7 mouse cellular contexts compared by ENCODE assay signal in genomic region chr19:38030673-38031137, GRCm38 (mm10). TPM values are rescaled to one million over a fixed set of nuclear protein-coding genes. Genes with fewer than 3 reads are reported as not detected.
DNase-seq lines count a peak whose midpoint lies in the region; ATAC-seq and TF ChIP-seq lines count a peak whose summit lies in the region.

No protein-coding gene starts in this region.

- H3K36me3 ChIP-seq in heart, embryonic 13.5 days: no peaks in the 10 kb centered on the region
- H3K36me3 ChIP-seq in lung, postnatal 0 days (ENCODE audit: insufficient read depth, low read length): no peaks in the 10 kb centered on the region
- H3K36me3 ChIP-seq in stomach, embryonic 14.5 days (ENCODE audit: control insufficient read depth, insufficient read depth, low read length): no peaks in the 10 kb centered on the region

- peaks cover 46% of the 10 kb centered on the region for H3K4me1 ChIP-seq in heart, embryonic 13.5 days
- H3K4me1 ChIP-seq in lung, postnatal 0 days (ENCODE audit: insufficient read depth, low read depth, low read length): peaks cover 38% of the 10 kb centered on the region
- H3K4me1 ChIP-seq in stomach, embryonic 14.5 days (ENCODE audit: control insufficient read depth, insufficient read depth, low read length): peaks cover 44% of the 10 kb centered on the region

- WGBS in heart, embryonic 13.5 days: 1% methylated on average over 18 of the region's 23 CpGs
- 4% methylated on average over 15 of the region's 23 CpGs for WGBS in lung, postnatal 0 days
- WGBS in stomach, embryonic 14.5 days: under 1% methylated on average over 15 of the region's 23 CpGs

- no peaks in the 10 kb centered on the region; the same call in 1 of the 2 replicates for H3K27me3 ChIP-seq in heart, embryonic 13.5 days (replicated peaks)
- no peaks in the 10 kb centered on the region for H3K27me3 ChIP-seq in lung, postnatal 0 days (replicated peaks; ENCODE audit: insufficient read depth, low read length)
- no peaks in the 10 kb centered on the region for H3K27me3 ChIP-seq in stomach, embryonic 14.5 days (ENCODE audit: control insufficient read depth, insufficient read depth, low read length)

- H3K9ac ChIP-seq in heart, embryonic 13.5 days: 0 out of 2 replicates have a peak overlapping the region, but pooled peaks have one; percentile 38
- H3K9ac ChIP-seq in lung, postnatal 0 days (replicated peaks; ENCODE audit: low read depth): no peak overlapping the region
- H3K9ac ChIP-seq in stomach, embryonic 14.5 days (replicated peaks; ENCODE audit: low read depth, low read length): no peak overlapping the region; the same call in 1 of the 2 replicates

- no peak for ATAC-seq in heart, embryonic 13.5 days (ENCODE audit: extremely low read depth, insufficient number of reproducible peaks, low FRiP score, low TSS enrichment)
- ATAC-seq in lung, postnatal 0 days: peak; percentile 18; the same call in 1 of the 2 replicates
- peak; percentile 59; the same call in 1 of the 2 replicates for ATAC-seq in stomach, embryonic 14.5 days (ENCODE audit: insufficient number of reproducible peaks, insufficient read depth, low FRiP score, low read depth)

- peak; percentile 49 to 51 for DNase-seq in spleen, adult 18-20 months
- DNase-seq in spleen, adult 12 weeks (ENCODE audit: low spot score): no peak
- peak; percentile 44 for DNase-seq in embryo, embryonic 11 days
- peak; percentile 73 for DNase-seq in kidney, adult 9 months
- peak; percentile 73 for DNase-seq in lung, postnatal 0 days (ENCODE audit: low spot score)

- TF ChIP-seq CTCF in lung, postnatal 0 days (IDR thresholded peaks at IDR 0.05): no peak

- no peak overlapping the region for H3K4me3 ChIP-seq in heart, embryonic 13.5 days
- H3K4me3 ChIP-seq in lung, postnatal 0 days (ENCODE audit: low read depth, low read length): no peak overlapping the region
- no peak overlapping the region for H3K4me3 ChIP-seq in stomach, embryonic 14.5 days (ENCODE audit: low read depth, low read length)

- no peak for TF ChIP-seq EP300 in lung, postnatal 0 days (IDR thresholded peaks at IDR 0.05)

- H3K9me3 ChIP-seq in heart, embryonic 13.5 days: no peaks in the 10 kb centered on the region
- H3K9me3 ChIP-seq in lung, postnatal 0 days (ENCODE audit: low read length): no peaks in the 10 kb centered on the region
- H3K9me3 ChIP-seq in stomach, embryonic 14.5 days (ENCODE audit: control insufficient read depth, low read depth, low read length): no peaks in the 10 kb centered on the region

- H3K27ac ChIP-seq in heart, embryonic 13.5 days (replicated peaks): peak overlapping the region; percentile 42; the same call in 1 of the 2 replicates
- peak overlapping the region; percentile 94 for H3K27ac ChIP-seq in lung, postnatal 0 days (ENCODE audit: low read length)
- peak overlapping the region; percentile 82 for H3K27ac ChIP-seq in stomach, embryonic 14.5 days (ENCODE audit: low read length)

- peak overlapping the region; percentile 53 for H3K4me2 ChIP-seq in heart, embryonic 13.5 days
- H3K4me2 ChIP-seq in lung, postnatal 0 days (replicated peaks; ENCODE audit: low read depth, low read length): peak overlapping the region; percentile 42
- H3K4me2 ChIP-seq in stomach, embryonic 14.5 days (replicated peaks; ENCODE audit: low read depth, low read length): peak overlapping the region; percentile 21

RNA-seq across cellular contexts. Expression of gene Myof, which starts 12.7 kb away (rescaled TPM):
- polyA plus RNA-seq in heart, embryonic 13.5 days (2015; fragmentation: Nextera tagmentation; extraction: Ambion mirVana): 4.8 and 5.7 TPM in 2 replicates
- polyA plus RNA-seq in lung, postnatal 0 days (2015; fragmentation: Nextera tagmentation; extraction: Ambion mirVana): 36.4 and 37.3 TPM in 2 replicates
- polyA plus RNA-seq in stomach, embryonic 14.5 days (2014; fragmentation: Nextera tagmentation; extraction: Ambion mirVana): 22.7 and 25.1 TPM in 2 replicates

RNA-seq across cellular contexts. Expression of gene Cep55, which starts 24.1 kb away (rescaled TPM):
- polyA plus RNA-seq in heart, embryonic 13.5 days (2015; fragmentation: Nextera tagmentation; extraction: Ambion mirVana): 25.5 and 26.6 TPM in 2 replicates
- polyA plus RNA-seq in lung, postnatal 0 days (2015; fragmentation: Nextera tagmentation; extraction: Ambion mirVana): 1.9 and 3.2 TPM in 2 replicates
- polyA plus RNA-seq in stomach, embryonic 14.5 days (2014; fragmentation: Nextera tagmentation; extraction: Ambion mirVana): 28.5 and 33.3 TPM in 2 replicates

Comparison
In these comparisons a context has a peak if more than half of its experiments do, and no peak if none do; other contexts are left out.
1. H3K27ac ChIP-seq: peak in every context shown above with its lines; median percentile 94 in lung, postnatal 0 days; 82 in stomach, embryonic 14.5 days; 42 in heart, embryonic 13.5 days.